ENCODE assay signal across 8 mouse cellular contexts in the genomic region with DNA sequence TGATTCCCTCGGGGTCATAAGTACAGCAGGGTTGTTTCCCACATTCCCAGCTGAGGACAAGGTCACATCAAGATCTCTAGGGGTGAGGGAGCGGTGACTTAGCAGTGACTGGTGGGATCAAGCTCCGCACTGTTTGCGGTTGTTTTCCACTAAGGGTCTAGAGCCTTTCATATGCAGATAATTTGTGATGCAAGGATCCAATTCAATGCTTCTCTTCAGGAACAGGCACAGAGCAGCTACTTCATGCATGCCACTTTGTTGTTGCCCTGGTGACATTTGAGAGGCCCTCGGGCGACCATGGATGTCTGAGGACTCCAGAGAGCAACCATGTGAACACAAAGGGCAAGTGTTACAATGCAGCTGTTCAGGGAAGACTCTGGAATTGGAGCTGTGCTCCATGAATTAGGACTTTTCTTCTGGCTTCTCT. TPM values are rescaled to one million over a fixed set of nuclear protein-coding genes. Genes with fewer than 3 reads are reported as not detected.
DNase-seq lines count a peak whose midpoint lies in the region; ATAC-seq and TF ChIP-seq lines count a peak whose summit lies in the region.
"Had no signal": no experiment of that assay in that cellular context is flagged by ENCODE, and none has a peak within 500 bp of the region (broad histone marks: within the 10 kb centered on the region; RNA-seq: fewer than 3 reads in every experiment).

No protein-coding gene starts in this region.

- no peak overlapping the region for H3K27ac ChIP-seq in ES-E14 (ENCODE audit: insufficient read depth, low read depth, low read length, poor library complexity, severe bottlenecking)
- no peak overlapping the region for H3K27ac ChIP-seq in hindbrain, embryonic 11.5 days (ENCODE audit: low read depth, low read length)

- H3K9me3 ChIP-seq in ES-E14 (ENCODE audit: control insufficient read depth, insufficient read depth, low read depth, low read length): no peaks in the 10 kb centered on the region
- H3K9me3 ChIP-seq in hindbrain, embryonic 11.5 days (ENCODE audit: control insufficient read depth, low read length): no peaks in the 10 kb centered on the region

- H3K27me3 ChIP-seq in hindbrain, embryonic 11.5 days (ENCODE audit: control insufficient read depth, insufficient read depth, low read length): no peaks in the 10 kb centered on the region

- ATAC-seq in hindbrain, embryonic 11.5 days (ENCODE audit: low FRiP score): peak; percentile 89

- no peak overlapping the region for H3K9ac ChIP-seq in ES-E14 (ENCODE audit: insufficient read depth, low read depth, low read length, poor library complexity, severe bottlenecking)
- no peak overlapping the region for H3K9ac ChIP-seq in hindbrain, embryonic 11.5 days (ENCODE audit: low read depth, low read length)

- in situ Hi-C loops in ES-E14 (cut with MboI; ENCODE audit: low sequenced_read_pairs in 2 of 2, unreplicated experiment in 2 of 2): no loop called here

- no peak overlapping the region for H3K4me3 ChIP-seq in ES-E14 (ENCODE audit: insufficient read depth in 1 of 2, low read depth in 1 of 2, low read length in 2 of 2, poor library complexity in 1 of 2, severe bottlenecking in 1 of 2)
- H3K4me3 ChIP-seq in hindbrain, embryonic 11.5 days (ENCODE audit: low read depth, low read length): no peak overlapping the region

- 22% methylated on average over 6 of the region's 6 CpGs for WGBS in hindbrain, embryonic 11.5 days

- peaks cover 3 to 6% of the 10 kb centered on the region in 2 experiments; a peak in 2 of 4 replicates for H3K4me1 ChIP-seq in ES-E14 (ENCODE audit: control insufficient read depth in 2 of 2, insufficient read depth in 2 of 2, low read length in 2 of 2, poor library complexity in 1 of 2)
- no peaks in the 10 kb centered on the region for H3K4me1 ChIP-seq in hindbrain, embryonic 11.5 days (replicated peaks; ENCODE audit: control insufficient read depth, insufficient read depth, low read length)

- DNase-seq in ES-E14 (ENCODE audit: low read depth, low spot score): peak; percentile 48
- peak; percentile 26 for DNase-seq in adipocyte (ENCODE audit: low spot score)
- peak; percentile 62 for DNase-seq in hindbrain, embryonic 11.5 days (ENCODE audit: low spot score)
- DNase-seq in mesoderm, embryonic 11.5 days (ENCODE audit: low read depth, low spot score): peak; percentile 70
- no peak for DNase-seq in B cell, adult 2 months
- no peak for DNase-seq in thymus, postnatal 36 days
- no peak for DNase-seq in left cerebral cortex, adult 9 months (ENCODE audit: low spot score in 2 of 2)

- H3K4me2 ChIP-seq in hindbrain, embryonic 11.5 days (replicated peaks; ENCODE audit: low read depth, low read length): no peak overlapping the region

- no peaks in the 10 kb centered on the region for H3K36me3 ChIP-seq in ES-E14 (ENCODE audit: control insufficient read depth, insufficient read depth, low read length, poor library complexity, severe bottlenecking)
- no peaks in the 10 kb centered on the region for H3K36me3 ChIP-seq in hindbrain, embryonic 11.5 days (ENCODE audit: control insufficient read depth, insufficient read depth, low read length)

TF ChIP-seq in ES-E14, 5 proteins besides CTCF, POLR2A, EP300 and RAD21:
- TF ChIP-seq ZC3H11A (IDR thresholded peaks at IDR 0.05; ENCODE audit: borderline replicate concordance, low read depth, low read length) (no peak), CHD2 (IDR thresholded peaks at IDR 0.05; ENCODE audit: low read depth, low read length) (no peak), MAFK (IDR thresholded peaks at IDR 0.05; ENCODE audit: insufficient read depth, low read depth, low read length) (peak; percentile 30; the same call in 1 of the 2 replicates)

RNA-seq across cellular contexts. Expression of a gene that starts 14.9 kb away (rescaled TPM):
- 6.7 and 6.8 TPM in 2 replicates for total RNA-seq in ES-E14 (2012; rRNA removed)
- 4.1 and 4.3 TPM in 2 replicates for polyA plus RNA-seq in hindbrain, embryonic 11.5 days (2014; fragmentation: Nextera tagmentation; extraction: Ambion mirVana)
- total RNA-seq: neutrophil, adult 5-6 weeks had no signal

Comparison
In these comparisons a context has a peak if more than half of its experiments do, and no peak if none do; other contexts are left out.
1. DNase-seq: peak in ES-E14 (single experiment), adipocyte (single experiment), hindbrain, embryonic 11.5 days (single experiment) and mesoderm, embryonic 11.5 days (single experiment); none in B cell, adult 2 months (0 of 2), thymus, postnatal 36 days (0 of 2) and left cerebral cortex, adult 9 months (0 of 2).